Mouse (Mus musculus): ENCODE data around the gene Golga2. TPM values are rescaled to one million over a fixed set of nuclear protein-coding genes. Genes with fewer than 3 reads are reported as not detected.

Gene Golga2
- 24.9 and 25.5 TPM in 2 replicates for polyA plus RNA-seq (2015; fragmentation: Nextera tagmentation; extraction: Ambion mirVana)

GRCm38 (mm10) chr2:32287334-32287840, at the start of gene Golga2:
Gene Golga2, plus strand, starts transcription at chr2:32287384.

DNA sequence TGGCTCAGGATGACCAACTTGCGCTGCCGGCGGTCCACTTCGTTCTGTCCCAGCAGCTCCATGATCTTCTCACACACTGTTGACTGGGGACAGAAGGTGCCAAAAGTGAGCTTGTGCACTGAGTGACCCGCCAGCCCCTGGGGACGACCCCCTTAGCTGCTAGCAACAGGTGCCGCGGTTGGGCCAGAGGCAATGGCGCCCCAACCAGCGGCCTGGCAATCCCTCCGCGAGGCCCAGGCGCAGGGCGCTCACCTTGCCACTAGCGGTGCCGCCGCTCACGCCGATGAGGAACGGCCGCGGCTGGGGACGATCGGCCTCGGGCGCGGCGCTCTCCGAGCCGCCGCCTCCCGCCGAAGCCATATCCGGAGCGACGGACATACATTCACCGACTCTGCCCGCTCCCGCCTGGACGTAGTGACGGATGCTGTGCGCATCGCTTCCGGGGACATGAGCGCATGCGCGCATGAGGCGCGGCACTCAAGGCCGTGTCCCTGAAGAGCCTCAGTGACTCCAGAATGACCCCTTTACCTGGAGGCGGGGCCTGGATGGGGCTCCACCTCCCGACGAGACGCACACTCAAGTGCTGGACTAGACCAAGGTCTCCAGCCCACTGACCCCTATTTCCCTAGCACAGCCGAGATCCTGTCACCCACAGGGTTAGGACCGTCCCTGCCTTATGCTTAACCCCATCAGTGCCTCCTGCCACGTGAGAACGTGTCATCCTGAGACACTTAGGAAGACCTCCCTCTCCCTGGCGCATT, 27.3 kb upstream of the Golga2 start, which contains the start of gene Uck1:
Gene Uck1 (minus strand): TSS at position 503 of the 761 bp plus-strand sequence.

GRCm38 (mm10) chr2:32287923-32288367, 761 bp downstream of the Golga2 start, which contains the start of gene Swi5:
Gene Swi5, minus strand, starts transcription at chr2:32288075.

GRCm38 (mm10) chr2:32352151-32353006, 65.2 kb downstream of the Golga2 start, which contains the start of gene Ciz1:
Gene Ciz1, plus strand, starts transcription at chr2:32352327.

DNA sequence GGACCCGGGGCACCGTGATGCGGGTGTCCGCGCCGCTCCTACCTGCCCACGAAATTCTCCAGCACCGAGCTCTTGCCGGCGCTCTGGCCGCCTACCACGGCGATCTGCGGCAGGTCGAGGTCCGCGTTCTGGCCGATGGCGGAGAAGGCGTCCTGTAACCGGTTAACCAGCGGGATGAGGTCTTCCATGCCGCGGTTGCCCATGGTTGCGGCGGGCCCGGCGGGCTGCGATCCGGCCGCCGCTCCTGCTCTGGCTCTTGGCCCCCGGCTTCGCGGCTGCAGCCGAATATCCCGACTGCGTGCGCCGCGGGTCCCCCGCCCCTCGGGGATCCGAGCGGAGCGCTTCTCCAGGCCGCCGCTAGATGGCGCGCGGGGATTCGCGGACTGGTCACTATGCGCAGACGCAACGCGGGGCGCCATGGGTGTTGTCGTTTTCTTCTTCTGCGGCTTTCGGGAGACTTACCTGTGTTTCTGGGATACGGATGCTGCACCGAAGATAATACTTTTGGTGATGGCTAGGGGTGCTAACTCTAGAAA, 65.9 kb downstream of the Golga2 start, which contains the start of gene Dnm1:
Gene Dnm1 (minus strand): TSS at position 332 of the 536 bp plus-strand sequence.

Small RNA genes within 50 kb of the gene (microRNA-seq; reads per million reads assigned to microRNA genes)
- 0.20 to 0.64 reads per million in 2 experiments for gene Gm23363
- 228 to 658 reads per million in 2 experiments for gene Mir199b

Other genes starting within 250 kb of the Golga2 start
- 7.5 and 8.2 TPM in 2 replicates for gene Fam78a, start 202.5 kb upstream of the Golga2 start, polyA plus RNA-seq (2015; fragmentation: Nextera tagmentation; extraction: Ambion mirVana)
- gene Plpp7, start 191.9 kb upstream of the Golga2 start, polyA plus RNA-seq (2015; fragmentation: Nextera tagmentation; extraction: Ambion mirVana), result 41.4 and 44.8 TPM in 2 replicates
- 21.5 and 22.5 TPM in 2 replicates for gene Prrc2b, start 136.3 kb upstream of the Golga2 start, polyA plus RNA-seq (2015; fragmentation: Nextera tagmentation; extraction: Ambion mirVana)
- gene Pomt1, start 50.8 kb upstream of the Golga2 start, polyA plus RNA-seq (2015; fragmentation: Nextera tagmentation; extraction: Ambion mirVana), result 8.9 and 12.6 TPM in 2 replicates
- gene Uck1, start 27.2 kb upstream of the Golga2 start, polyA plus RNA-seq (2015; fragmentation: Nextera tagmentation; extraction: Ambion mirVana), result 29.8 and 49.7 TPM in 2 replicates
- gene Swi5, start 691 bp downstream of the Golga2 start, polyA plus RNA-seq (2015; fragmentation: Nextera tagmentation; extraction: Ambion mirVana), result 184 and 245 TPM in 2 replicates
- gene Ciz1, start 64.9 kb downstream of the Golga2 start, polyA plus RNA-seq (2015; fragmentation: Nextera tagmentation; extraction: Ambion mirVana), result 49.4 and 53.8 TPM in 2 replicates
- gene Dnm1, start 66.0 kb downstream of the Golga2 start, polyA plus RNA-seq (2015; fragmentation: Nextera tagmentation; extraction: Ambion mirVana), result 6.6 and 8.2 TPM in 2 replicates
- gene 1110008P14Rik, start 94.6 kb downstream of the Golga2 start, polyA plus RNA-seq (2015; fragmentation: Nextera tagmentation; extraction: Ambion mirVana), result 156 and 159 TPM in 2 replicates
- gene Lcn2, start 100.9 kb downstream of the Golga2 start, polyA plus RNA-seq (2015; fragmentation: Nextera tagmentation; extraction: Ambion mirVana), result 9.3 and 20.6 TPM in 2 replicates
- gene Ptges2, start 108.5 kb downstream of the Golga2 start, polyA plus RNA-seq (2015; fragmentation: Nextera tagmentation; extraction: Ambion mirVana), result 48.2 and 52.8 TPM in 2 replicates
- gene Naif1, start 163.1 kb downstream of the Golga2 start, polyA plus RNA-seq (2015; fragmentation: Nextera tagmentation; extraction: Ambion mirVana), result 3.3 and 3.5 TPM in 2 replicates
- 6.7 and 10.8 TPM in 2 replicates for gene Slc25a25, start 164.1 kb downstream of the Golga2 start, polyA plus RNA-seq (2015; fragmentation: Nextera tagmentation; extraction: Ambion mirVana)
- gene Fam102a, start 247.9 kb downstream of the Golga2 start, polyA plus RNA-seq (2015; fragmentation: Nextera tagmentation; extraction: Ambion mirVana), result 1.8 and 3.1 TPM in 2 replicates

Data from skeletal muscle tissue, postnatal 0 days (tissue).